ENCODE assay signal across 27 mouse cellular contexts in the genomic region with DNA sequence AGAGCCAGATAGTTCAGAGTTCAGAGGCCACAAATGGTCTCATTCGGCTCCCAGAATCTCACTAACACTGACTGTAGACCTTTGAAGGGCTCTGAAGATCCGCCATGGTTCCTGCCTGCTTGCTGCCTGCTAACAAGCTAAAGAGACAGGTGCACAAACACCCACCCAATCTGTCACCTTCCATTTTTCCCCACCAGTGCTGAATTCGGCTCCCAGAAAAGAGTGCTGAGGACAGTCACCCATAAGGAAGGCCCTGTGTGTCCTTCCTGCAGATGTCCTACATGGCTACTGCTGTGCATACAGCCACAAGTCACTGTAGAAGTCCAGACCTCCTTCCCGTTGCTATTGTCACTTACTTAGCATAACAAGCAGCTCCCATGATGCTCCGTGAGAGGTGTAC. TPM values are rescaled to one million over a fixed set of nuclear protein-coding genes. Genes with fewer than 3 reads are reported as not detected.
A peak's percentile ranks its signal among the peaks of the same experiment; 100 is the strongest.
DNase-seq lines count a peak whose midpoint lies in the region; TF ChIP-seq lines count a peak whose summit lies in the region.
"Had no signal": no experiment of that assay in that cellular context is flagged by ENCODE, and none has a peak within 500 bp of the region (broad histone marks: within the 10 kb centered on the region; RNA-seq: fewer than 3 reads in every experiment).

No protein-coding gene starts in this region.

- no peak for TF ChIP-seq CTCF in cerebellum, adult 2 months (IDR thresholded peaks at IDR 0.05; ENCODE audit: borderline replicate concordance, insufficient read depth, low read depth, low read length)
- TF ChIP-seq CTCF in left cerebral cortex, adult 2 months (IDR thresholded peaks at IDR 0.05), result no peak
- no peak for TF ChIP-seq CTCF in cortical plate, adult 2 months (IDR thresholded peaks at IDR 0.05; ENCODE audit: extremely low read depth, insufficient read depth, low read length)

- intact Hi-C loops in left cerebral cortex, adult 2 months (cut with DNase I), result loop anchor here (5.0 kb wide), 2 partner anchors 33 to 138 kb away; no protein-coding TSS in a partner anchor

- peak overlapping the region; percentile 92 for H3K27ac ChIP-seq in cerebellum, adult 2 months (ENCODE audit: insufficient read depth, low read length)
- H3K27ac ChIP-seq in left cerebral cortex, adult 2 months, result peak overlapping the region; percentile 83
- H3K27ac ChIP-seq in cortical plate, adult 2 months (ENCODE audit: insufficient read depth, low read length), result peak overlapping the region; percentile 84
- H3K27ac ChIP-seq: embryonic facial prominence, embryonic 12.5 days; embryonic facial prominence, embryonic 15.5 days; heart, adult 2 months; heart, embryonic 10.5 days; heart, embryonic 13.5 days; hindbrain, embryonic 14.5 days; hindbrain, postnatal 0 days had no signal

- DNase-seq in cerebellum, adult 2 months, result peak; percentile 30 to 46
- no peak for DNase-seq in cerebellum, adult 8-10 months
- no peak for DNase-seq in left cerebral cortex, adult 2 months (ENCODE audit: extremely low spot score in 1 of 2, low spot score in 2 of 2)
- no peak for DNase-seq in left cerebral cortex, adult 18-20 months (ENCODE audit: low spot score in 2 of 2)
- DNase-seq in right cerebral cortex, adult 18-20 months, result peak; percentile 68
- DNase-seq in right cerebral cortex, postnatal 4 days, result no peak
- DNase-seq: adrenal gland, adult 2 months; adrenal gland, postnatal 14 days; B cell, adult 2 months; cerebellum, postnatal 14 days; forebrain, postnatal 0 days; gastrocnemius, postnatal 10 days; gastrocnemius, postnatal 36 days; heart, adult 2 months; heart, postnatal 14 days; heart, postnatal 4 days had no signal

- no peaks in the 10 kb centered on the region for H3K27me3 ChIP-seq in cerebellum, adult 2 months (ENCODE audit: control insufficient read depth, insufficient read depth, low read length)

- peaks cover 93% of the 10 kb centered on the region for H3K4me1 ChIP-seq in cerebellum, adult 2 months (ENCODE audit: control insufficient read depth, insufficient read depth, low read length)
- H3K4me1 ChIP-seq in cortical plate, adult 2 months (ENCODE audit: control insufficient read depth, insufficient read depth, low read length), result peaks cover 30% of the 10 kb centered on the region
- H3K4me1 ChIP-seq: embryonic facial prominence, embryonic 12.5 days; embryonic facial prominence, embryonic 15.5 days had no signal

- H3K4me3 ChIP-seq in cerebellum, adult 2 months (replicated peaks; ENCODE audit: insufficient read depth, low read depth, low read length), result no peak overlapping the region
- H3K4me3 ChIP-seq in left cerebral cortex, adult 2 months, result no peak overlapping the region
- H3K4me3 ChIP-seq in cortical plate, adult 2 months (ENCODE audit: insufficient read depth, low read length), result no peak overlapping the region
- H3K4me3 ChIP-seq: embryonic facial prominence, embryonic 12.5 days; embryonic facial prominence, embryonic 15.5 days; heart, adult 2 months; heart, embryonic 10.5 days; heart, embryonic 13.5 days had no signal

- 22% methylated on average over 5 of the region's 5 CpGs for WGBS in cerebellum, adult 2 months

- no peak for TF ChIP-seq POLR2A in cerebellum, adult 2 months (IDR thresholded peaks at IDR 0.05; ENCODE audit: borderline replicate concordance, insufficient read depth, low read length)
- no peak for TF ChIP-seq POLR2A in cortical plate, adult 2 months (IDR thresholded peaks at IDR 0.05; ENCODE audit: extremely low read depth, insufficient read depth, low read length)

RNA-seq across cellular contexts. Expression of gene Rbfox3, which starts 16.6 kb away (rescaled TPM):
- 163 and 201 TPM in 2 replicates for polyA plus RNA-seq in cerebellum, adult 2 months (2012; rRNA removed)
- total RNA-seq in left cerebral cortex, adult 2 months (2021), result 100 to 1,000 TPM; 345 to 353 TPM
- total RNA-seq in left cerebral cortex, adult 18-20 months (2021), result 100 to 1,000 TPM; 301 to 331 TPM
- polyA plus RNA-seq in cortical plate, adult 2 months (2012; rRNA removed), result 117 TPM in 2 replicates
- total RNA-seq: CH12.LX; granulocyte monocyte progenitor cell, adult 5-6 weeks had no signal
- polyA plus RNA-seq: G1E; heart, adult 2 months; Patski had no signal

Comparison
In these comparisons a context has a peak if more than half of its experiments do, and no peak if none do; other contexts are left out.
1. DNase-seq: peak in cerebellum, adult 2 months (2 of 2) and right cerebral cortex, adult 18-20 months (single experiment); none in cerebellum, adult 8-10 months (single experiment), left cerebral cortex, adult 2 months (0 of 2), left cerebral cortex, adult 18-20 months (0 of 2) and right cerebral cortex, postnatal 4 days (single experiment).
2. Peak in every context shown above with its lines, with median percentiles within 50 percentile points of each other: H3K27ac ChIP-seq.